Mouse (Mus musculus) ES-Bruce4 (cell line): ENCODE measurements around the gene Ppme1.

Experiments used
- CTCF ChIP-seq: IDR thresholded peaks from one replicate; pipeline ENCODE4 v1.8.1; 2011; ENCODE audit warnings: low read depth, low read length
- EP300 ChIP-seq: IDR thresholded peaks from 2 replicates; pipeline ENCODE4 v1.6.1; 2011; ENCODE audit warnings: low read depth, low read length; ENCODE audit not compliant: insufficient read depth
- POLR2A ChIP-seq: IDR thresholded peaks from one replicate; pipeline ENCODE4 v1.8.1; 2011; ENCODE audit warnings: low read length; ENCODE audit not compliant: insufficient read depth

DNA sequence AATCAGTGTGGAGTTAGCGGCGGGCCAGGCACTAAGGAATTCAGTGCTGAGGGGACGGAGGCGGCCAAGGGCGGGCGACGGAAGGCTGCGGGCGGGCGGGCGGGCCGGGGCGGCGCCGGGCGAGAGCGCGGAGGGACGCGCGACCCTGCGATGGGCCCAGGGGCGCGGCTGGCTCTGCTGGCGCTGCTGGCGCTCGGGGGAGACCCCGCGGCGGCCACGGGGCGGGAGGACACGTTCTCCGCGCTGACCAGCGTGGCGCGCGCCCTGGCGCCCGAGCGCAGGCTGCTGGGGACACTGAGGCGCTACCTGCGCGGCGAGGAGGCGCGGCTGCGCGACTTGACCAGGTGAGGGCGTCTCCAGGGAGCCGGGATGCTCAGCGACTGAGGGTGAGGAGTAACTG, 86.7 kb downstream of the Ppme1 start, which contains the start of gene P4ha3:
- TF ChIP-seq POLR2A (no peak), CTCF (peak; percentile 69), EP300 (no peak)
